Mouse (Mus musculus) neutrophil, adult 5-6 weeks (primary cell): Measurements from ENCODE around the gene Morf4l1. TPM values are rescaled to one million over a fixed set of nuclear protein-coding genes. Genes with fewer than 3 reads are reported as not detected.

ENCODE experiments used
- total RNA-seq: library from RNA; stranded (forward); fragments of 200-1000 nt; gene quantifications from 2 replicates; pipeline ENCODE4 v1.2.3, GENCODE M21; 2017

Morf4l1 gene
- total RNA-seq, 1 experiment from 2014 or later, result 267 TPM

Other genes starting within 250 kb of the Morf4l1 start
- gene Rasgrf1, start 204.9 kb downstream of the Morf4l1 start, total RNA-seq, result not detected in 2 replicates
- gene Ctsh, start 60.6 kb downstream of the Morf4l1 start, total RNA-seq, result 201 and 215 TPM in 2 replicates
- gene Adamts7, start 48.3 kb upstream of the Morf4l1 start, total RNA-seq, result not detected in 2 replicates
- 28.9 and 29.6 TPM in 2 replicates for gene Tbc1d2b, start 156.0 kb upstream of the Morf4l1 start, total RNA-seq